Mouse (Mus musculus) stomach, postnatal 0 days (tissue): ENCODE data around the gene Rbm7. TPM values are rescaled to one million over a fixed set of nuclear protein-coding genes. Genes with fewer than 3 reads are reported as not detected.
"Not testable (repeated sequence)": the region's sequence is repeated elsewhere in the genome, so short reads cannot be mapped to it uniquely, and the experiment has no call there.

Experiments
- ATAC-seq: fragments of 200-750 bp; cut with Nextera tagmentation; 2 replicates; pipeline ENCODE4 v1.8.0; 2017; ENCODE audit not compliant: low FRiP score, low TSS enrichment
- DNase-seq: peaks from one replicate; pipeline ENCODE4 v3.0.0-alpha.2; 2016; ENCODE audit warnings: low spot score
- H3K27ac ChIP-seq: fragments of 300-500 bp; sonication (generic); replicated peaks from 2 replicates; pipeline ENCODE4 v1.5.1; 2014; ENCODE audit warnings: mild to moderate bottlenecking, control low read depth
- H3K27me3 ChIP-seq: fragments of 300-500 bp; sonication (generic); 2 replicates; pipeline ENCODE4 v1.6.1; 2014; ENCODE audit warnings: low read length; ENCODE audit not compliant: control insufficient read depth, insufficient read depth
- H3K36me3 ChIP-seq: fragments of 300-500 bp; sonication (generic); 2 replicates; pipeline ENCODE4 v1.6.1; 2014; ENCODE audit warnings: low read length, mixed read lengths; ENCODE audit not compliant: control insufficient read depth, insufficient read depth
- H3K4me1 ChIP-seq: fragments of 300-500 bp; sonication (generic); replicated peaks from 2 replicates; pipeline ENCODE4 v1.6.1; 2014; ENCODE audit warnings: antibody characterized with exemption; ENCODE audit not compliant: control insufficient read depth, insufficient read depth
- H3K4me2 ChIP-seq: fragments of 300-500 bp; sonication (generic); replicated peaks from 2 replicates; pipeline ENCODE4 v1.6.1; 2014; ENCODE audit warnings: low read depth, mild to moderate bottlenecking, control low read depth, moderate library complexity
- H3K4me3 ChIP-seq: fragments of 300-500 bp; sonication (generic); 2 replicates; pipeline ENCODE4 v1.5.1; 2014; ENCODE audit warnings: low read depth, low read length, control low read depth
- H3K9ac ChIP-seq: fragments of 300-500 bp; sonication (generic); 2 replicates; pipeline ENCODE4 v1.6.1; 2014; ENCODE audit warnings: mild to moderate bottlenecking, low read length, control low read depth, mixed read lengths
- H3K9me3 ChIP-seq: fragments of 300-500 bp; sonication (generic); 2 replicates; pipeline ENCODE4 v1.6.1; 2016; ENCODE audit warnings: low read length; ENCODE audit not compliant: control insufficient read depth
- CTCF ChIP-seq: IDR thresholded peaks from 2 replicates; pipeline ENCODE4 v1.5.1; 2016; ENCODE audit warnings: antibody characterized with exemption, low read depth, mild to moderate bottlenecking, moderate library complexity
- EP300 ChIP-seq: optimal IDR thresholded peaks from 2 replicates; pipeline ENCODE3; 2016; ENCODE audit warnings: antibody characterized with exemption
- WGBS: fragments of 180-500 bp; shearing (Covaris S2); extraction: QIAGEN DNeasy Blood & Tissue Kit; methylation state at CpG from one replicate; pipeline ENCODE4 v1.1.7; 2014; 5-methylcytosine and 5-hydroxymethylcytosine counted together
- polyA plus RNA-seq: library from polyadenylated mRNA; unstranded; fragments of >200 nt; fragmentation: Nextera tagmentation; extraction: Ambion mirVana; gene quantifications from 2 replicates; pipeline ENCODE4 v1.2.1, GENCODE M21; 2015

Rbm7 gene
- polyA plus RNA-seq, 1 experiment from 2014 or later: 87.9 TPM

DNA sequence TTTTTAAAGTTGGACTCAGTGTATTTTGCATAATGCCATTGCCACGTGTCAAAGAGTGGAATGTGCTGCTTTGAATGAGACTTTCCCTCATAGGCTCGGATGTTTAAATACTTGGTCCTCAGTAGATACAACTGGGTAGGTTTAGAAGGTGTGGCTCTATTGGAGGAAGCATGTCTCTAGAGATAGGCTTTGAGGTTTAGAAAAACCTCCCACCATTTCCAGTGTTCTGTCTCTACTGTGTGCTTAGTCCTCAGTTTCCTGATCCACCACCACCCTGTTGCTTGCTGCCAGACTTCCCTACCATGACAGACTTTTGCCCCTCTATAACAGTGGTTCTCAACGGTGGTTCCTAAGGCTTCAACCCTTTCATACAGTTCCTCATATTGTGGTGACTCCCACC is 37.1 kb upstream of the Rbm7 start:
- Histone ChIP-seq H3K27me3 (no peaks in the 10 kb centered on the region), H3K27ac (no peak overlapping the region), H3K36me3 (no peaks in the 10 kb centered on the region), H3K4me2 (no peak overlapping the region), H3K4me3 (no peak overlapping the region), H3K9me3 (no peaks in the 10 kb centered on the region), H3K9ac (no peak overlapping the region), H3K4me1 (no peaks in the 10 kb centered on the region)
- DNase-seq: no peak
- no peak for ATAC-seq
- TF ChIP-seq CTCF (no peak), EP300 (no peak)
- WGBS: 58% methylated on average over 3 of the region's 3 CpGs

DNA sequence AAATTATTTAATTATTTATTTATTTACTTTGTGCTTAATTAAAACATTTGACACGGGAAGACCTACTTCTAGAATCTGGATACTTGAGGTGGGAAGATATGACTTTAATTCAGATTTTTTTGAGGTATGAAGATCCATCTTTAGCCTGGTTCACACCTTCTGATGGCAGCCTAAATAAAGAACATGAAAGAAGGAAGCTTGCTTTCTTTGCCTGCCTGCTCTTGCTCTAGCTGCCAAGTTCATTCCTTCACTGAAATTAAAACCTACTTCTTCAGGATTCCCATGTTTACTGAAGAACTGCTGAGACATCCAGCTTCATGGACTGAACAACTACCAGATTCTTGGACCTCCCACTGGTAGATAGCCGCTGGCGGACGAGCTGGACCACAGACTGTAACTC is 36.2 kb upstream of the Rbm7 start:
- WGBS: 77% methylated on average over 4 of the region's 4 CpGs
- DNase-seq: no peak

DNA sequence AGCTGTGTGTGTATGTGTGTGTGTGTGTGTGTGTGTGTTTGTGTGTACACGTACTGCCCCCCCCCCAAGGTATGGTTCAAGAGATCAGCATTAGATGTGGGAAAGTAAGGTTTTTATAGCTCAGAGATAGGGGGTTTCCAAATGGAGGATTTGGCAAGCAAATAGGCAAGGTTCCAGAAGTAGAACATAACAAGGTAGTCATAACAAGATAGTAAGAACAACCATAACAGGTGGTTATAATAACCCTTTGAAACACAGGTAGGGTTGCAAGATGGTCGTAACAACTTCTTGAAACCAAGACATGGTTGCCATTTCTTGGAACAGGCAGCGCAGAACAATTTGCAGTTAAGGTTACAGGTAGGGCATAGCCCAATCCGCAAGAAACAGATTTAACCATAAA is 31.4 kb upstream of the Rbm7 start:
- Histone ChIP-seq H3K36me3 (no peaks in the 10 kb centered on the region), H3K27me3 (no peaks in the 10 kb centered on the region), H3K27ac (no peak overlapping the region), H3K4me2 (no peak overlapping the region), H3K4me3 (no peak overlapping the region), H3K9ac (no peak overlapping the region), H3K9me3 (no peaks in the 10 kb centered on the region), H3K4me1 (no peaks in the 10 kb centered on the region)
- no peak for TF ChIP-seq EP300
- TF ChIP-seq CTCF: no peak
- ATAC-seq (no peak), DNase-seq (no peak)
- WGBS: 91% methylated on average over 4 of the region's 4 CpGs

More for the DNA sequence above, 36.2 kb upstream of the Rbm7 start:
- H3K4me2 ChIP-seq: no peak overlapping the region
- H3K4me1 ChIP-seq: no peaks in the 10 kb centered on the region
- no peak overlapping the region for H3K9ac ChIP-seq
- no peak for ATAC-seq
- no peaks in the 10 kb centered on the region for H3K36me3 ChIP-seq
- no peak overlapping the region for H3K27ac ChIP-seq
- H3K27me3 ChIP-seq: no peaks in the 10 kb centered on the region
- H3K4me3 ChIP-seq: no peak overlapping the region
- TF ChIP-seq CTCF: no peak
- no peak for TF ChIP-seq EP300
- H3K9me3 ChIP-seq: no peaks in the 10 kb centered on the region

DNA sequence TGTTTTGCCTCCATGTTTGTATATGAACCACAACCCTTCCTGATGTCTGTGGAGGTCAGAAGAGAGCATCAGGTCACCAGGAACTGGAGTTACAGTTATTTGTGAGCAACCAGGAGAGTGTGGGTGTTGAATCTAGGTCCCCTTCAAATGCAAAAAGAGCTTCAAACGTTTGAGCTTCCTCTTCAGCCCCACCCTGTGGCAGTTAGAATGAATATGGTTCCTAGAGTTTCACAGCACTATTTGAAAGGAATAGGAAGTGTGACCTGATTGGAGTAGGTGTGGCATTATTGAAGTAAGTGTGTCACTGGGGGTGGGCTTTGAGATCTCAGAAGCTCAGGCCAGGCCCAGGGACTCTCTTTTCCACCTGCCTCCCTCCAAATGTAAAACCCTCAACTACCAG is 30.5 kb upstream of the Rbm7 start:
- ATAC-seq (no peak), DNase-seq (no peak)
- Histone ChIP-seq H3K4me1 (no peaks in the 10 kb centered on the region), H3K36me3 (no peaks in the 10 kb centered on the region), H3K27ac (no peak overlapping the region), H3K27me3 (no peaks in the 10 kb centered on the region), H3K4me3 (no peak overlapping the region), H3K4me2 (no peak overlapping the region), H3K9ac (no peak overlapping the region), H3K9me3 (no peaks in the 10 kb centered on the region)
- WGBS: 0% methylated on average over 1 of the region's 1 CpGs
- 0 out of 2 replicates have a peak, but pooled peaks have one; percentile 7 for TF ChIP-seq CTCF
- TF ChIP-seq EP300: no peak

DNA sequence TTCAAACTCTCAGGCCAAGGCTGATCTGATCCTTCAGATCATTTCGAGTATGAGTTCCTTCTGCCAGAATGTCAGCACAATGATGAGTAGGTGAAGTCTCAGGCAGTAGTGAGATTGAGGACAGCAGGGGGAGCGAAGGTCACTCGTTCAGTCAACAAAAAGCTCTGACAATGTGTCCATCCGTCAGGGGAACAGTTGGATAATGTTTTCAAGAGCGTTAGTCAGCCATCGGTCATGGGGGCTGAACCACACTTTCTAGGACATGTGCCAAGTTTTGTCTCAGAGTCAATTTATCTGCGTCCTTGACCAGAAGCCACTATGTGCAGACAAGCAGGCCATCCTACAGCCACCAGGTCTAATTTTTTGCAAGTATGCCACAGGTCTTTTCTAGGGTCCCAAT is 25.3 kb upstream of the Rbm7 start:
- not testable (repeated sequence) for H3K27ac ChIP-seq, ATAC-seq, H3K4me1 ChIP-seq, H3K9ac ChIP-seq, H3K4me2 ChIP-seq, DNase-seq, H3K9me3 ChIP-seq, H3K36me3 ChIP-seq, H3K27me3 ChIP-seq, H3K4me3 ChIP-seq
- no CpG with 5 or more reads among the region's 7 CpGs for WGBS

DNA sequence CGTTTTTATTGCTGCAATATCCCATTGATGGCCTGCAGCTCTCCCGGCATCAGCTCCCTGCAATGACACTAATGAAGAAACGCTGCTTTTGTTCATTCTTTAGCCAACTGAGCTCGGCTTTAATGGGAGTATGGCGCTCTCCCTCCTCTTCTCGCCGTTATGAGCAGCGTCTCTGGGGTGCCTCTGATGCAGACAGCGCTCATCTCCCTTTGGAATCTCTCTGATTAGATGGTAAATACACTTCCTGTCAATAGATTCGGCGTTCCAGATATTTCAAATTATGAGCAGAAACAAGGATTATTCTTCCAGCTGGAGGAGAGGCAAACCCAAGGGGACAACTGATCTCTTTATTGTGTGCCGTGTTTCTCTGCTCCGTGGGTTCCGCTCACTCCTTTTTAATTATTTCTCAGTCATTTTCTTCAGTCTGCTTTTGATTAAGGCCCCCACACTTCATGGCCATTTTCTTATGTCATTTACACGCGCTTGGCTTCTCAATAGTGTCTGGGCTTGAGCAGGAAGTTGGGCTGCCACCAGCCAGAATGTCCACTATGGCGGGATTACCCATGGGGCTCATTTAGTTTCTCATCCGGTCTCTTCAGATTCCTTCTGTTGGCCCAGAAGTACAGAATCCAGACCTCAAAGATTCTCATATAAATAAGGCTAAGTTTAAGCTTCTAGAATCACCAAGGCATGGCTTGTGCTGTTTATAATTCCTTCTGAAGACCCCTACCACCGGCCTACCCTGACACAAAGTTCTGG is 22.5 kb upstream of the Rbm7 start:
- no peak overlapping the region for H3K27ac ChIP-seq
- no peaks in the 10 kb centered on the region for H3K36me3 ChIP-seq
- ATAC-seq: no peak
- DNase-seq: no peak
- no peak for TF ChIP-seq EP300
- TF ChIP-seq CTCF: no peak
- H3K9me3 ChIP-seq: no peaks in the 10 kb centered on the region
- H3K27me3 ChIP-seq: no peaks in the 10 kb centered on the region
- H3K4me1 ChIP-seq: no peaks in the 10 kb centered on the region
- no peak overlapping the region for H3K4me3 ChIP-seq
- H3K4me2 ChIP-seq: no peak overlapping the region
- H3K9ac ChIP-seq: no peak overlapping the region
- WGBS: 75% methylated on average over 19 of the region's 19 CpGs
